Mouse (Mus musculus) olfactory bulb, adult 2 months (tissue): ENCODE measurements around the gene Mrpl23.

ENCODE experiments used
- CTCF ChIP-seq: fragments of 200-500 bp; IDR thresholded peaks from 2 replicates; pipeline ENCODE4 v1.5.1; 2012; ENCODE audit warnings: low read depth, mild to moderate bottlenecking, low read length, moderate library complexity; ENCODE audit not compliant: insufficient read depth
- POLR2A ChIP-seq: fragments of 200-500 bp; IDR thresholded peaks from 2 replicates; pipeline ENCODE4 v1.6.1; 2012; ENCODE audit warnings: mild to moderate bottlenecking, low read depth, low read length, moderate library complexity; ENCODE audit not compliant: insufficient read depth

- TF ChIP-seq CTCF (no peak), POLR2A (no peak)
Observed at GRCm38 (mm10) chr7:142522352-142522751, 10.1 kb upstream of the Mrpl23 start.
